Mouse (Mus musculus) embryonic facial prominence, embryonic 13.5 days (tissue): Measurements from ENCODE around the gene Swap70. TPM values are rescaled to one million over a fixed set of nuclear protein-coding genes. Genes with fewer than 3 reads are reported as not detected.

Experiments used
- ATAC-seq: fragments of 200-750 bp; cut with Nextera tagmentation; 2 replicates; pipeline ENCODE4 v1.8.0; 2017; ENCODE audit warnings: low read depth; ENCODE audit not compliant: insufficient number of reproducible peaks, insufficient read depth, low FRiP score, low TSS enrichment
- H3K27ac ChIP-seq: fragments of 300-500 bp; sonication (generic); 2 replicates; pipeline ENCODE4 v1.5.1; 2015; ENCODE audit warnings: moderate library complexity, mild to moderate bottlenecking, inconsistent platforms
- H3K27me3 ChIP-seq: fragments of 300-500 bp; sonication (generic); 2 replicates; pipeline ENCODE4 v1.6.1; 2015; ENCODE audit warnings: mild to moderate bottlenecking, inconsistent platforms
- H3K36me3 ChIP-seq: fragments of 300-500 bp; sonication (generic); 2 replicates; pipeline ENCODE4 v1.6.1; 2015; ENCODE audit warnings: mild to moderate bottlenecking, inconsistent platforms
- H3K4me1 ChIP-seq: fragments of 300-500 bp; sonication (generic); 2 replicates; pipeline ENCODE4 v1.6.1; 2015; ENCODE audit warnings: inconsistent platforms
- H3K4me2 ChIP-seq: fragments of 300-500 bp; sonication (generic); 2 replicates; pipeline ENCODE4 v1.6.1; 2015; ENCODE audit warnings: moderate library complexity, mild to moderate bottlenecking, inconsistent platforms
- H3K4me3 ChIP-seq: fragments of 300-500 bp; sonication (generic); 2 replicates; pipeline ENCODE4 v1.5.1; 2015; ENCODE audit warnings: mild to moderate bottlenecking, inconsistent platforms
- H3K9ac ChIP-seq: fragments of 300-500 bp; sonication (generic); 2 replicates; pipeline ENCODE4 v1.6.1; 2015; ENCODE audit warnings: mild to moderate bottlenecking, inconsistent platforms
- H3K9me3 ChIP-seq: fragments of 300-500 bp; sonication (generic); 2 replicates; pipeline ENCODE4 v1.6.1; 2016; ENCODE audit warnings: inconsistent platforms
- WGBS: fragments of 180-500 bp; shearing (Covaris S2); methylation state at CpG from one replicate; pipeline ENCODE4 v1.1.7; 2015; ENCODE audit warnings: mixed read lengths; 5-methylcytosine and 5-hydroxymethylcytosine counted together
- polyA plus RNA-seq: library from polyadenylated mRNA; unstranded; fragments of >200 nt; fragmentation: Nextera tagmentation; extraction: Ambion mirVana; gene quantifications from 2 replicates; pipeline ENCODE4 v1.2.1, GENCODE M21; 2015

Gene Swap70
- polyA plus RNA-seq, 1 experiment from 2014 or later = 42.1 TPM

DNA sequence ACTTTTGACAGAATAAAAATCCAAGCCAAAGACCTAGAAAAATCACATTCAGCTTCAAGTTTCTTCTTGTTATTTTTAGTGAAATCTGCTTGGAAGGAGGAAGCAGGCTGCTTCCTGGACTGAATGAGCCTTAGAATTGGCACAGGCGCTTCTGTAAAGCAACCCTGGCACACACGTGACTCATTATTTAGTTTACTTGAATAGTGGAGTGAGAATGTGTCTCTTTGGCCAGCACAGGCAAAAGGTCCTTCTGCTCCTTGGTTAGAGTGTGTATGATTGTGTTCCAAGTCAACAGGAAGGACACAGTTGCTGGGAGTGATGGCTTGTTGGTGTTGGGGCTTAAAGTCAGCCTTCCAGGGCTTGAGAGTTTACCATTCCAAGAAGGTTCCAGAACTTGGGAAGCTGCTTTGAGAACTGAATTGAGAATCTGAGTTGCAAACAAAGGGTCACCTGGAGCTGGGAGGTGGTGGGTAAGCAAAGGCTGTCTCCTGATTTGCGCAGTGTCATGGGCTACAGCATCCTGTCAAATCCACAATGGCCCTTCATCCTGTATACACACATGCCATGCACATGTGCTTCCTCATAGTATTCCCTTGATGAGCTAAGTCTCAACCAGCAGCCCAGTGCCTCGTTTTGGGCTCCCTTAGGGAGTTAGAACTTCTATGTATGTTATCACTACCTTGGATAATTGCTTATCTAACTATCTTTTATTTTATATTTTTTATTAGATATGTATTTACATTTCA, 38.6 kb downstream of the Swap70 start:
- peaks cover 19% of the 10 kb centered on the region for H3K4me1 ChIP-seq
- H3K27me3 ChIP-seq = no peaks in the 10 kb centered on the region
- peak overlapping the region; percentile 71; the same call in 1 of the 2 replicates for H3K27ac ChIP-seq
- ATAC-seq = no peak
- H3K9me3 ChIP-seq = no peaks in the 10 kb centered on the region
- 68% methylated on average over 4 of the region's 4 CpGs for WGBS
- H3K4me2 ChIP-seq = no peak overlapping the region
- H3K9ac ChIP-seq = no peak overlapping the region
- peaks cover 15% of the 10 kb centered on the region; the same call in 1 of the 2 replicates for H3K36me3 ChIP-seq
- no peak overlapping the region for H3K4me3 ChIP-seq

DNA sequence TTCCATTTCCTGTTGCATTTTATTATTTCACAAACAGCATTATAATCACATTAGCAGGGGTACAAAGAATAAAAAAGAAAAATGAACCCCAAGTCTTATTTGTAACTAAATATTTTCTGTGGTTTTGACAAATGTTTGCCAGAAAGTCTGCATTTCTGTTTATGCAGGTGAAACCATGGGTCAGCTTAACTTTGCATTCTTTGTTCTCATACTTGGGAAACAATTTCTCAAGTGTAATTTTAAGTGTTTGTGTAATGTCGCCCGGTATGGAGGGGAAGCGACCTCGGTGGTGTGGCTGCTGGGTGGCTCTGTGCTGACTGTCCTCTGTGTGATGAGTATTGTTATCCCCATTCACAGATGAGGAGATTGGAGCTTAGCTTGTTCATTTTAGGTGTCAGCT, 40.3 kb downstream of the Swap70 start:
- Histone ChIP-seq H3K36me3 (peaks cover 15% of the 10 kb centered on the region; the same call in 1 of the 2 replicates), H3K4me2 (no peak overlapping the region), H3K4me3 (no peak overlapping the region), H3K27me3 (no peaks in the 10 kb centered on the region), H3K9me3 (no peaks in the 10 kb centered on the region), H3K9ac (no peak overlapping the region), H3K4me1 (peaks cover 19% of the 10 kb centered on the region), H3K27ac (0 out of 2 replicates have a peak overlapping the region, but pooled peaks have one; percentile 33)
- no peak for ATAC-seq
- 71% methylated on average over 4 of the region's 4 CpGs for WGBS

DNA sequence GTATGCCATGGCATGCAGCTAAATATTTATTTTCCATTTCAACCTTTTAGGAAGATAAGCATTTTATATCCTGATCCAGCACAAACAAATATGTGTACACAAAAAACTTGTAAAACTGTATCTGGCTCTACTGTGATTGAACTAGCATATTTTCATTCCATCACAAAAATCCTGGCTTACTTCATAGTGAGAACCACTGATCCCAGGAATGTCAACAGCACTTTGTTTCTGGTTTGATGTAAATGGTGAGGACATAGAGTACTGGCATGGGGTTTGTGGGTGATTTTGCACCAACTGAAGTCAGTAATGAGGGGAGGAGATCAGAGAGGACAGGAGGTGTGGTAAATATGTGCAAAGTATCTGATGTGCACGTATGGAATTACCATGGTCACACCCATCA, 41.1 kb downstream of the Swap70 start:
- no peak overlapping the region for H3K9ac ChIP-seq
- no peaks in the 10 kb centered on the region for H3K9me3 ChIP-seq
- peaks cover 19% of the 10 kb centered on the region for H3K4me1 ChIP-seq
- H3K4me2 ChIP-seq = no peak overlapping the region
- no peaks in the 10 kb centered on the region for H3K27me3 ChIP-seq
- WGBS = 70% methylated on average over 1 of the region's 1 CpGs
- no peak overlapping the region for H3K4me3 ChIP-seq
- no peak for ATAC-seq
- peaks cover 12% of the 10 kb centered on the region; the same call in 1 of the 2 replicates for H3K36me3 ChIP-seq
- H3K27ac ChIP-seq = peak overlapping the region; percentile 7; the same call in 1 of the 2 replicates

DNA sequence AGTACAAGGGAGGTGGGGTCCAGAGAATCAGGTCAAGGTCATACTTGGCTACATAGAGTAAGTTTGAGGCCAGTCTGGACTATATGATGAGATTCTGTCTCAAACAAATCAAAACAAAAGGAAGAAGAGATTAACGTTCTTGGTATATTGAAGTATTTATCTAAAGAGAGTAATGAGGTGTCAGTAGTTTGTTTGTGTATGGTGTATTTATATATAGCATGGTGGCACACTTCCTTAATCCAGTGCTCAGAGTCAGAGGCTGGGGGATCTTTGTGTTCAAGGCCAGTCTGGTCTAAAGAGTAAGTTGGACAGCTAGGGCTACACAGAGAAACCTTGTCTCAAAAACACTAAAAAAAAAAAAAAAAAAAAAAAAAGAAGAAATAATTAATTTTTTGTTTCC, 42.0 kb downstream of the Swap70 start:
- no peak for ATAC-seq
- peaks cover 19% of the 10 kb centered on the region for H3K4me1 ChIP-seq
- WGBS = 82% methylated on average over 1 of the region's 1 CpGs
- H3K9ac ChIP-seq = no peak overlapping the region
- H3K36me3 ChIP-seq = peaks cover 10% of the 10 kb centered on the region; the same call in 1 of the 2 replicates
- H3K27ac ChIP-seq = no peak overlapping the region
- no peak overlapping the region for H3K4me2 ChIP-seq
- H3K9me3 ChIP-seq = no peaks in the 10 kb centered on the region
- H3K27me3 ChIP-seq = no peaks in the 10 kb centered on the region
- no peak overlapping the region for H3K4me3 ChIP-seq

GRCm38 (mm10) chr7:110265796-110266195, 44.3 kb downstream of the Swap70 start:
- H3K27me3 ChIP-seq = no peaks in the 10 kb centered on the region
- no peak overlapping the region for H3K27ac ChIP-seq
- H3K9ac ChIP-seq = no peak overlapping the region
- H3K4me1 ChIP-seq = peaks cover 12% of the 10 kb centered on the region
- WGBS = 29% methylated on average over 7 of the region's 7 CpGs
- no peak overlapping the region for H3K4me3 ChIP-seq
- H3K36me3 ChIP-seq = peaks cover 22% of the 10 kb centered on the region
- ATAC-seq = no peak
- H3K9me3 ChIP-seq = no peaks in the 10 kb centered on the region
- H3K4me2 ChIP-seq = no peak overlapping the region

- Histone ChIP-seq H3K27me3 (no peaks in the 10 kb centered on the region), H3K4me1 (peaks cover 5% of the 10 kb centered on the region), H3K36me3 (peaks cover 28% of the 10 kb centered on the region), H3K4me3 (no peak overlapping the region), H3K27ac (no peak overlapping the region), H3K9ac (no peak overlapping the region), H3K4me2 (no peak overlapping the region), H3K9me3 (no peaks in the 10 kb centered on the region)
- no peak for ATAC-seq
Observed at GRCm38 (mm10) chr7:110267014-110267413, 45.5 kb downstream of the Swap70 start.

GRCm38 (mm10) chr7:110267994-110268393, 46.5 kb downstream of the Swap70 start:
- Histone ChIP-seq H3K4me1 (0 out of 2 replicates have a peak, but pooled peaks cover 5% of the 10 kb centered on the region), H3K4me2 (no peak overlapping the region), H3K9ac (no peak overlapping the region), H3K4me3 (no peak overlapping the region), H3K36me3 (peaks cover 32% of the 10 kb centered on the region), H3K9me3 (no peaks in the 10 kb centered on the region), H3K27ac (no peak overlapping the region), H3K27me3 (no peaks in the 10 kb centered on the region)
- WGBS = 93% methylated on average over 9 of the region's 9 CpGs
- ATAC-seq = no peak

DNA sequence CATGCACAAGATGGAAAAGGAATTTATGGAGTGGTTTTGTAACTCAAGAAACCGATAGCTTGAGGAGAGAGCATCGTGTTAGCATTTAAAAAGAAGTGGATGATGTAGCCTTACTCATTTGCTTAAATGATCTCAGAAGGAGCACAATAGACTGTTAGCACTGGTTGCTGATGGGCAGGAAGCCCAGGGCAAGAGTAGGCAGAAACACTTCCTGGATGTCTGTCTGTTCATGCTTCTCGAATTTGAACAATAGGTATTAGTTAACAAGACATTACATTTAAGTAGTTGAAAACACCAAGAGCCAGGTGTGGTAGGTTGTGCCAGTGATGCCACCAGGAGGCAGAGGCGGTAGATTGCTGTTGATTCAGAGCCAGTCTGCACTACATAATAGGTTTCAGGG, 47.0 kb downstream of the Swap70 start:
- Histone ChIP-seq H3K9ac (no peak overlapping the region), H3K4me2 (no peak overlapping the region), H3K27me3 (no peaks in the 10 kb centered on the region), H3K4me3 (no peak overlapping the region), H3K4me1 (0 out of 2 replicates have a peak, but pooled peaks cover 5% of the 10 kb centered on the region), H3K9me3 (no peaks in the 10 kb centered on the region), H3K27ac (no peak overlapping the region), H3K36me3 (peaks cover 37% of the 10 kb centered on the region)
- no peak for ATAC-seq
- 72% methylated on average over 4 of the region's 4 CpGs for WGBS

DNA sequence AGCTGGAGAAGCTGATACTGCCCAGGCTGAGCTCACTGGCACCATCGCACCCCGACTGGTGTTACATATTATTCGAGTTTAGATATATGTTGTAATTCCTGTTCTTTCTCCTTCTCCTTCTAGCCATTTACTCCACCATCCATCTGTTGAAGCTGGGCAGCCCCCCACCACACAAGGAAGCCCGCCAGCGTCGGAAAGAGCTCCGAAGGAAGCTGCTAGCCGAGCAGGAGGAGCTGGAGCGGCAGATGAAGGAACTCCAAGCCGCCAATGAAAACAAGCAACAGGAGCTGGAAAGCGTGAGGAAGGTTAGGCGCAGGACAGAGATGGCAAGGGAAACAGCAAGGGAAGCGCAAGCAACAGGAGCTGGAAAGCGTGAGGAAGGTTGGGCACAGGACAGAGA, 48.3 kb downstream of the Swap70 start:
- Histone ChIP-seq H3K9me3 (no peaks in the 10 kb centered on the region), H3K4me1 (0 out of 2 replicates have a peak, but pooled peaks cover 5% of the 10 kb centered on the region), H3K4me2 (no peak overlapping the region), H3K27me3 (no peaks in the 10 kb centered on the region), H3K27ac (no peak overlapping the region), H3K9ac (no peak overlapping the region), H3K36me3 (peaks cover 48% of the 10 kb centered on the region), H3K4me3 (no peak overlapping the region)
- ATAC-seq = no peak
- 85% methylated on average over 14 of the region's 14 CpGs for WGBS

- ATAC-seq = no peak
- Histone ChIP-seq H3K36me3 (peaks cover 53% of the 10 kb centered on the region), H3K9ac (no peak overlapping the region), H3K4me3 (no peak overlapping the region), H3K4me1 (0 out of 2 replicates have a peak, but pooled peaks cover 5% of the 10 kb centered on the region), H3K27me3 (no peaks in the 10 kb centered on the region), H3K9me3 (no peaks in the 10 kb centered on the region), H3K4me2 (no peak overlapping the region), H3K27ac (no peak overlapping the region)
- WGBS = 88% methylated on average over 7 of the region's 7 CpGs
Observed at GRCm38 (mm10) chr7:110270455-110270854, 48.9 kb downstream of the Swap70 start.

DNA sequence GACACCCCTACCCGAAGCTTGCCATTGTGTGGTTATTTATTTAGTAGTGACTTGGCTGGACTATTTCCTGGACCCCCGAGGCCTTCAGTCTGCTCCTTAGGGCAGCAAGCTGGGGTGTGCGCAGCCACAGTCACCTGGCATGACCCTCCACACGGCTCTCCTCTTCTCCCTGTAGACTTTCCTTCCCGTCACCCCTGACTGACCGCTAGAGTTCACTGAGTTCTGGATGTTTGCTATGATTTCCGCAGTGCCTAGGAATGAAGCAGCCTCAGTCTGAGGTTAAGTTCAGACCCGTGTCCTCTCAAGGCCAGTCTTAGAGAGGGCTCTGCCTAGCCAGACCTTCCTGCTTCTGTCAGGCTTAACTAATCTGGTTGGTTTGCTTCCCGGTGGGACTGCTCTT, 50.3 kb downstream of the Swap70 start:
- ATAC-seq = no peak
- H3K9me3 ChIP-seq = no peaks in the 10 kb centered on the region
- no peaks in the 10 kb centered on the region for H3K27me3 ChIP-seq
- no peak overlapping the region for H3K4me3 ChIP-seq
- no peak overlapping the region for H3K4me2 ChIP-seq
- H3K9ac ChIP-seq = no peak overlapping the region
- H3K27ac ChIP-seq = no peak overlapping the region
- peaks cover 66% of the 10 kb centered on the region for H3K36me3 ChIP-seq
- WGBS = 70% methylated on average over 9 of the region's 9 CpGs
- 0 out of 2 replicates have a peak, but pooled peaks cover 5% of the 10 kb centered on the region for H3K4me1 ChIP-seq

DNA sequence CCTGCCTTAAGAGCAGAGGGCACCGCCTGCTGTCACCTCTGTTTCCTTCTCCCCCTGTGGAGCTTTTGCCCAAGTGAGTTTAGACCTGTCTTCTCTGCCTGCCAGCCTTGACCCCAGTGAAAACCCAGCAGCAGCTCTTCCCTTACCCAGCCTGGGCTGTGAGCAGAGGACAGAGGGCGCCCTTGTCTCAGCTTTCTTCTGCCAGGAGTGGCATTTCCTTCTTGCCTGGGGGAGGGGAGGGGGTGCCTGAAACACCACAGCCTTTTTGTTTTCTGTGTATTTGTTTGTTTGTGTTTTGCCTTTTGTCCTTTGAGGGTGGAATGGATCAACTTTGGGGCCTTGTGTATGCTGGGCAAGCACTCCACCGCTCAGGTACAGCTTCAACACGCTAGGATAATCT, 50.9 kb downstream of the Swap70 start:
- H3K27me3 ChIP-seq = no peaks in the 10 kb centered on the region
- no peak overlapping the region for H3K27ac ChIP-seq
- peaks cover 64% of the 10 kb centered on the region for H3K36me3 ChIP-seq

More for the DNA sequence above, 50.9 kb downstream of the Swap70 start:
- H3K4me2 ChIP-seq = no peak overlapping the region
- H3K9me3 ChIP-seq = no peaks in the 10 kb centered on the region
- no peak overlapping the region for H3K9ac ChIP-seq
- 0 out of 2 replicates have a peak, but pooled peaks cover 5% of the 10 kb centered on the region for H3K4me1 ChIP-seq
- ATAC-seq = no peak
- 56% methylated on average over 4 of the region's 4 CpGs for WGBS
- no peak overlapping the region for H3K4me3 ChIP-seq
